Mouse (Mus musculus): Measurements from ENCODE around the gene Hist2h2be.
"Not testable (repeated sequence)": the region's sequence is repeated elsewhere in the genome, so short reads cannot be mapped to it uniquely, and the experiment has no call there.

The Hist2h2be gene

DNA sequence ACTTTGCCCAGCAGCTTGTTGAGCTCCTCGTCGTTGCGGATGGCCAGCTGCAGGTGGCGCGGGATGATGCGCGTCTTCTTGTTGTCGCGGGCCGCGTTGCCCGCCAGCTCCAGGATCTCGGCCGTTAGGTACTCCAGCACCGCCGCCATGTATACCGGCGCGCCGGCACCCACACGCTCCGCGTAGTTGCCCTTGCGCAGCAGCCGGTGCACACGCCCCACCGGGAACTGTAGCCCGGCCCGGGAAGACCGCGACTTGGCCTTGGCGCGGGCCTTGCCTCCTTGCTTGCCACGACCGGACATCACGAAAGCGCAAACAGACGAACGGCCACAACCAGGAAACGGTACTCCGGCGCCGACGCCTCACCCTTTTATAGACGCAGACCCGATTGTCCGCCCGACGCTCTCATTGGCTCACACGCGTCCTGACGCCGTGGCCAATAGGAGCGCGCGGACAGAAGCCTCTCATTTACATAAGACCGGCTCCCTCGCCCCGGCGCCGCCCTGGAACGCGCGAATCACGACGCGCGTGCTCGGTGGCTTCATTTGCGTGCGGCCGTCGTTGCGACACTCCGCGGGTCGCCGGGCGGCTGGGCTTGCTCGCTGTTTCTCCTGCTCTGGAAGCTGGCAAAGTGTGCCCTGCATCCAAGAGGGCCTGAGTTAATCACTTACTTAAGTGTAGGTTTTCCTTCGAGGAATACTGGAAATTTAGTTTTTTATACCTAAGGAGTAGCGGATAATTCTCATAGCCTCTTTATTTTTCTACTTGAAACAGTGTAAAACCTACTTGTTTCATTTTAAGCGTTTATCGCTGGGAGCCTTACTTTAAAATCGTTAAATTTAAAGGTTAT lies 19.3 kb downstream of the Hist2h2be start, which contains the start of gene Hist2h2aa2:
Hist2h2aa2 (minus strand) TSS at position 328 of the 850 bp plus-strand sequence.
- peak; percentile 90 for DNase-seq

DNA sequence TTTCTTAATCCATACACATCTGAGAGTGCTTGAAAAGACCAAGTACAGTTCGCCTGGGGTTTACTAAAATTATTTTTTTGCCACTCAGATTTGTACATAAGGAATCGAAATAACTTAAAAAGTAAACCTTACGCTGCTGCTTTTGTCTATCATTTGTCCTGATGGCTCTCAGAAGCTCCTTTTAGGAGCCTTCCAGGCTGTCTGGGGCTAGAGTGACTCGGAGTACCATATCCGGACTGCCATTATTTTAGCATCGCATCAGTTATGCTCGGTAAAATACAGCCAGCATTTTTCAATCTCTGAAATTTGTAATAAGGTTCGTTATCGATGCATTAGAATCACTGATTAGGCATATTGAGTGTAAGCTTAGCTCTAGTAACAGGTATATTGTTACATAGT lies 19.9 kb downstream of the Hist2h2be start:
- DNase-seq, result no peak

DNA sequence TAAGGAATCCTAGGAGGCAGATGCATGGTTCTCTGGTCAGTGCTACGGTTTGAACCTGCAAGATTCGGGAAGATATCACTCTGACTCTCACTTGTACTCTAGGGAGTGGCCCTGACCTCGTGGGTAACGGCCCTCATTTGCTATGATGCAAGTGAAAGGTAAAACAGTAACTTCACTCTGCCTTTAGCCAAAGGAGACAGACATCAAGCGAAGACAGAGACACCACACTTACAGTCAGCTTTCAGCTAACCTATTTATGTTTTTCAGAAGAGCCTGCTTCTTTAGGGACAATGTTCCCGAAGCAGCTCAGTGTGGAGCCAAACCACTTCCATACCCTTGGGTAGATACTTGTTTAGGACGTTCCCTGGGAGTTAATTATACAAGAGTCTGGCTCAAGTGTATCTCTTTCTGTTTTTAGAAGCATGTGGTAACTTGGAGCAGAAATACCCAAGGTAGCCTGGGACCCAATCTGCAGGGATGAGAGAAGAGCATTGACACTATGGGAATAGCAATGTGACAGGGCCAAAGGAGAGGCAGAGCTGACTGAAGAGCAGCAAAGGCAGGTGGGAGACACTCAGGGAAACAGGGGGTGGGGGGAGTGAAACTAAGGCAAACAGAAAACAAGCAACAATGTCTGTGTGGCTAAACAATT lies 23.1 kb downstream of the Hist2h2be start:
- DNase-seq, result no peak

DNA sequence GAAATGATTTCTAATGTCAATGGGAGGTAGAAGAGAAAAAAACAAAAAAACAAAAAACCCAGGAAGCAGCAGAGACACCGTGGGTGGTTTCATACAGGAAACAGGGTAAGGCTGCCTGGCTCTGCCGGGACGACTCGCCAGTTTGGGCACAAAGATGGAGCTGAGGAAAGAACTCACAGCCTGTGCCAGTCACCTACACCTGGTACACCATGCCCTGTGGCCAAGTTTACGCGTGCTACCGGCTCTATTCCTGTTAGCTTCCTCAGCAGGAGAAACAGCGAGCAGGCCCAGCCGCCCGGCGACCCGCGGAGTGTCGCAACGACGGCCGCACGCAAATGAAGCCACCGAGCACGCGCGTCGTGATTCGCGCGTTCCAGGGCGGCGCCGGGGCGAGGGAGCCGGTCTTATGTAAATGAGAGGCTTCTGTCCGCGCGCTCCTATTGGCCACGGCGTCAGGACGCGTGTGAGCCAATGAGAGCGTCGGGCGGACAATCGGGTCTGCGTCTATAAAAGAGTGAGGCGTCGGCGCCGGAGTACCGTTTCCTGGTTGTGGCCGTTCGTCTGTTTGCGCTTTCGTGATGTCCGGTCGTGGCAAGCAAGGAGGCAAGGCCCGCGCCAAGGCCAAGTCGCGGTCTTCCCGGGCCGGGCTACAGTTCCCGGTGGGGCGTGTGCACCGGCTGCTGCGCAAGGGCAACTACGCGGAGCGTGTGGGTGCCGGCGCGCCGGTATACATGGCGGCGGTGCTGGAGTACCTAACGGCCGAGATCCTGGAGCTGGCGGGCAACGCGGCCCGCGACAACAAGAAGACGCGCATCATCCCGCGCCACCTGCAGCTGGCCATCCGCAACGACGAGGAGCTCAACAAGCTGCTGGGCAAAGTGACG lies 24.3 kb downstream of the Hist2h2be start, which contains the start of gene Hist2h2aa1:
Hist2h2aa1 (plus strand) TSS at position 495 of the 884 bp plus-strand sequence.
- peak; percentile 80 for DNase-seq

DNA sequence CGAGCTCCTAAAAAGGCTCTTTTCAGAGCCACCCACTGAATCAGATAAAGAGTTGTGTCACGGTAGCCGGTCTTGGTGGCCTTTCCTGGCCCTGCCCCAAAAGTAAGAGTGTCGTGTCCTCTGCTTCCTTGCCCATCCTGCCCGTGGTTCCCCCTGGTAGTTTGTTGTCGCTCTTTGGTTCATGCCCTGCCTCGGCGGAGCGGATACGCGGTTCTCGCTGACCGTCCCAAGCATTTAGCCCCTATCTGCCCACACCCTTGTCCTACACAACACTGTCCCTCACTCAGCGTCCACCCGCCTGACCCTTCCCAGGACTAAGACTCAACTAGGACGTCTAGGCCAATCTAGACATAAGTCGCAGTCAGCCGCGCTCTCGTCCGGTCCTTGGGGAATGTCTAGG lies 25.1 kb downstream of the Hist2h2be start:
- DNase-seq, result not testable (repeated sequence)

DNA sequence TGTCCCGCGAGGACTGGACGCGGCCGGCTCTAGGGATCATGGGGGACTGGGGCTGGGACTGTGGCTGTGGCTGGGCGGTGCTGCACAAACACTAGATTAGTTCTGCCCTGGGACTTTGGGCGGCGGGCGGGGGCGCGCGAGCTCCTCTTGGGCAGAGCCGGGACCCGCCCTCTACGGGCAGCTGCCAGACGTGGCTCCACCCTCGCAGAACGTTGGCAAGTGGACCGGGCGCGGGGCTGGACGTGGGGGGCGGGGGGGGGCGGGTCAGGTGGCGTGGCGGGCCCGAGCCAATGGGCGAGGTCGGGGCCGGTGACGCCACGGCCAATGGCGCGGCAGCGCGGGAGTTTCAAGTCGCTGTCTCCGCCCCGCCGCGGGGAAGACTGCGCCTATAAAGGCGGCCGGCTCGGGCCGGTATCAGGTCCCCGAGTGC lies 25.5 kb downstream of the Hist2h2be start, which contains the start of gene Hist2h3c1:
Hist2h3c1 (plus strand) TSS at position 259 of the 430 bp plus-strand sequence.
- not testable (repeated sequence) for DNase-seq

DNA sequence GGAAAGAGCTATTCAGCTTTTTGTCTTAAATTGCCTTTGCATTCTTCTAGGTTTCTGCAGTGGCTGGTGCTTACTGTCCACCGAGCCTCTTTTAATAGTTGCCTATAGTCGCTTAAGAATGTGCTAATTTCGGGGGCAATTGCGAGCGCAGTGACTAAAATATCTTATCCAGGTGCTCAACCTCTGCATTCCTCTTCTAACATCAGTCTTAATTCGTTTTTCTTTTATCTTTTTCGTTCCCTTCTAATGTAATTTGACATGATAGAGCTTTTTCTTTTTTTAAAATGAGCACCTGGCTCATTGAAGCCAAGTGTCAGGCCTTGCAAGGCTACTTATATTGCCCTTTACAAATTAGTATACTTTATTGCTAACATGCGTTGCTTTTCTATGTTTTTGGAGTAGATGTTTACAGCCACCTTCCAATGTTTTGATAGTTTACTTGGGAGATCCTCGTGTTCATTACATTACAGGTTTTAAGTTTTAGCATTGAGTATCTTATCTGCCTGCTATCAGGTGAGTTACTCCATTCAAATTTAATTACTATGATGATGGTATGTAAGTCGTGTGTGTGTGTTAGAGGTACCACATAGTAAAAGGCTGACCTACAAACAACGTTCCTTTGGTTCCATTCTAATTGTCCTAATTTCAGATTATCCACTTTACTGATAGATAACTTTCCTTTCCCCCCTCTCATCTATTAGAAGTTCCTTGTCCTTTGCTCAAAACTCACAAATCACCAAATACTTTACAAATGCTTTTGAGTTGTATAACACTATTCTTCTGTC lies 26.6 kb downstream of the Hist2h2be start:
- DNase-seq, result no peak

DNA sequence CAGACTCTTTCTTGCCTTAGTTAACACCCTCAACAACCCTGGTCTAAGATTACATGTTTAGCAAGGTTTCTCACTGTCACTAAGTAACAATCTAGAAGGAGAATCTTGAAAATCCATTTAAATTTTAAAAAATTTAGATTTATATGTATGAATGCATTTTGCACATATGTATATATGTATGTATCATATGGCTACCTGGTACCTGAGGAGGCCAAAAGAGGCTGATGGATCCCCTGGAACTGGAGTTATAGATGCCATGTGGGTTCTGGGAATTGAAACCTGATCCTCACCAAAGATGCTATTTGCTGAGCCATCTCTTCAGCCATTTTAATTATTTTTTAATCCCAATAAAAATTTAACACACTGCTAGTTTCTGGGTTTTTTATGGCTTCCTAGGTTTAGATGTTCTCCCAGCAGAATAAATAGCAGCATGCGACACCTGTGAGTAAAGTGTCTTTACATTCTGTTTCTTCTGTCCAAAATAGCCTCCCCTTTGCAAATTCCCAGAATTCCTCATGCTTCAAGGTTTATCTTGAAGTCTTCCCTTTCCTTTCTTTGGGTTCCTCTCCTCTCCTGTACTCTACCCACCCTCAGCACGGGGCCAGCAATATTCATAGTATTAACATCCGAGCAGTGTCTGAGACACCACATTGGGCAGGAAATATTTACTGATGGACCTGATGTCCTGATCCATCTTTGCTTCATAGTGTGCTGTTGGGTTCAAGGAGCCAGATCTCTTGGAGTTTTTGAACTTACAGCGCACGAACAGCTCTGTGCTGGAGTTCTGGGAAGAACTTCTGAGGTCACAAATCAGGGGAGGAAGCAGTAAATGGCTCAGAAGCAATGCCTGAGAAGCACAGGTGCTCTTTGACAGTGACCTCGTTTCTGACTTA lies 27.5 kb downstream of the Hist2h2be start:
- DNase-seq, result no peak

DNA sequence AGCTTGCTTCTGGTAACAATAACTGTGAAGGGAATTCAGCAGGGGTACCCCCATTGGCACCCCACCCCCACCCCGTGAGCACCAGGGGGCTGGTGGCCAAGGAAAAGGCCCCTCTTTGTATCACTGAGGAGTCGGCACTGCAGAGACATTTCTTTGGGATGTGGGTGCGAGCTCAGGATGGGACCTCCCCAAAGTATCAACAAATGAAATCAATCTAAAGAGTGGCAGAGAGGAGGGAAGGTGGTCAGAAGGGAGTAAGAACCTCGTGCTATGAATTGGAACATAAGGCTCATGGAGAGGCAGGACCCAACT lies 28.1 kb downstream of the Hist2h2be start:
- DNase-seq, result no peak

DNA sequence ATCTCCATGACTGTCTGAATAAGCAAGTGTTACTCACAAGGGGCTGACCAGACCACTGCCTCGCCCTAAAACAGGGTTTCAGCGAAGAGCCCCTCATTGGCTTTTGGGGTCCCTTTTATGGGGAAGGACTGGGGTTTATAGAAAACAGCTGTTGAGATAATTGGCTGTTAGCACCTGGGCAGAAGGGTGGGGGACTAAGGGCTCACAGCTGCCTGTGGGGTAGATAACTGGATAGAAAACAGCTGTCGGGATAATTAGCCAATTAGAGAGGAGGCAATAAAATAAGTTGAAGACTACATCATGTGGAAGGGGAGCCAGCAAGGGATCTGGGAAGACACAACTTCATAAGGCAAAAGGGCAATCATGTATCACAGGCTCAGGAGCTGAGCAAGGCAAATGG lies 30.0 kb downstream of the Hist2h2be start:
- DNase-seq, result no peak

DNA sequence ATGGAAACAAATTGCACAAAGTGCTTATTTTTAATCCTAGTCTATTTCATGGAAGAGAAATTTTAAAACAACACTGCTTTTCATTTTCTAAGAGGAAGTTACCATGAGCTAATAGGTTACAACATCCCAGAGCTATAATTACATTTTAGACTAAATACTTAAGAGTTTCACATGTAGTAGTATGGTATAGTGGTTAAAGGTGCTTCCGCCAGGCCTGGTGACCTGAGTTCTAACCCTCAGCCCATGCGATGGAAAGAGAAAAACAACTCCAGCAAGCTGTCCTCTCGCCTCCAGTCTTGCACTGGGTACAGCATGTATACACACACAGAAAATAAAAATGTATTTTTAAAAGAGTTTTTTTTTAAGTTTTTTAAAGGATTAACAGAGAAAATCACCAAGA lies 30.9 kb downstream of the Hist2h2be start:
- DNase-seq, result no peak

DNA sequence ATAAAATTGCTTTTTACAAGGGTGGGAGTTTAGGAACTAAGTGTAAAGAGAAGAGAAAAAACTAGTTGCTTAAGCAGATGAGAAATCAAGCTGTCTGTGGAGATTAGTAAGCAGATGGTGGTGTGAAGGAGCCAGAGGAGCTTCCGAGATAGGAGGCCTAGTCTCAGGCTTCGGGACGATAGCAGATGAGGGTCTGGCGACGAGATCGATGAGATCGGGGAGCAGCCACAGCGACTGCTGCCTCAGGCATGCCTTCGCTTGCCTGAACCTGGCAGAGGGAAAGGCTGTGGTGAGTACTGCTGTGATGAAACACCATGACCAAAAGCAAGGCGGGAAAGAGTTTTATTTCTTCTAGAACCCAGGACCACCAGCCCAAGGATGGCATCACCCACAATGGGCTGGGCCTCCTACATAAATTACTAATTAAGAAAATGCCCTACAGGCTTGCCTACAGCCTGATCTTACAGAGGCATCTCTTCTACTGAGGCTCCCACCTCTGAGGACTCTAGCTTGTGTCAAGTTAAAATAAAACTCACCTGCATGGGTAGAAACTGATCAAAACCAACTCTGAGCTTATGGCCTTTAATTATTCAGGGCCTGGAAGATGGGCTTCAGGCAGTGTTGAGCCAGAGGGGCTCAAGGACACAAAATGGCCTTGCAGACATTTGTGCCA lies 33.9 kb downstream of the Hist2h2be start:
- no peak for DNase-seq

DNA sequence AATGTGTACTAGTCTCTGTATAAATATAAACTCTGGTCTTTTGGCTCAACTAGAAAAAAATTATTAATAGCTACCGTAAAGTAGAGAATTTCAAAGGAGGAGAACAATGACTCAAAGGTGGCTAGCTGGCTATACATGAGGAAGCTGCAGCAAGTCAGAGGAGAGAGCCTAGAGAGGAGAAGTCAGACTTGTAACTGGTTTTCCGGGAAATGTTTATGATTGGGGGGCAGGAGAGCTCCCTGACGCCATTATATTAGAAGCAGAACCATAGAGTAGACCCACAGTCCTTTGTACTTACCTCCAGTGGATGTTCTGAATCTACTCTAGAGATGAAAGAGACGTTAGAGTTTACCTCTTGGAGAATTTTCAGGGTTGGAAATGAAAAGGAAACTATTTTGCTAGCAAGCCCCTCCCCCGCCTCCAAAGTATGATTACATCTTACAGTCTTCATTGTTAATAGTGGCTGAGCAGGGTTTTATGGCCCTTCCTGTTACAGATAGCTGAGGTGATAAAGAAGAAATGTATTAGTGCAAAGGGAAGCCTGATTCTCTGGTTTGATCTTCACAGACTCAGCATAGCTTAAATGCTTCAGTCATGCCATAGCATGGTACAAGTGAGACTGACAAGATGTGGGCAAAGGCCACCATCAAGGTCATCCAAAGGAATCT lies 35.1 kb downstream of the Hist2h2be start:
- DNase-seq, result no peak

DNA sequence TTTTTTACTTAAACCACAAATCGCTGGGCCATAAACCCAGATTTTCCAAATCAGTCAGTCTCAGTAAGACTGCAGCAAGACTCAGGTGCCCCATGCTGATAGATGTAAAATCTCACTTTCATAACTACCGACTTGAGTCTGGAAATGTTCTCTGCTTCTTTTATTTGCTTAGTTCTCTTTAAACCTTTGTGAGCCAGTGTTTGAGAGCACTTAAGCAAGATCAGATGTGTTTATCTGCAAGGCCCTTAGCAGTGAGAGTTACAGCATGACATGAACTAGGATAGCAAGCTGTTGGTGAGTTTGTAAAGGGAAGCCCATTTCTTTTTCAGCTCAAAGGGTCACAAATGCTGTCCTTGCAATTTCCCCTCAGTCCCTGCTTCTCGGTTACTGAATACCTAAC lies 36.3 kb downstream of the Hist2h2be start:
- no peak for DNase-seq

DNA sequence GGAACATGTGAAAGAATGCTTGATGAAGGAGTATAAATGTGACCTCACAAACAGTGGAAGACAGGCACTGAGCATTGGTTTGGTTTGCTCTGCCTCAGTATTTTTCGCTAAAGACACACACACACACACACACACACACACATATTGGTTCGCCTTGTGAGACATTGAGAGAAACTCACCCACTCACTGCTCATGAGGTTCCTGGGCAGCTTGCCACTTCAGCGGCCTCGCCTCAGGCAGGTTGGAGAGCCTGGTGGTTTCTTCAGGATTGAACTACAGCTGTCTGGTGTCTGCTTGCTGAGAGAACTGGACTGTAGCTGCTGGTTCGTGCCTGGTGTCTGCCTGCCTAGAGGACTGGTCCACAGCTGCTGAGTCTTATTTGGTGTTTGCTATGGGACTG lies 39.3 kb downstream of the Hist2h2be start:
- no peak for DNase-seq

DNA sequence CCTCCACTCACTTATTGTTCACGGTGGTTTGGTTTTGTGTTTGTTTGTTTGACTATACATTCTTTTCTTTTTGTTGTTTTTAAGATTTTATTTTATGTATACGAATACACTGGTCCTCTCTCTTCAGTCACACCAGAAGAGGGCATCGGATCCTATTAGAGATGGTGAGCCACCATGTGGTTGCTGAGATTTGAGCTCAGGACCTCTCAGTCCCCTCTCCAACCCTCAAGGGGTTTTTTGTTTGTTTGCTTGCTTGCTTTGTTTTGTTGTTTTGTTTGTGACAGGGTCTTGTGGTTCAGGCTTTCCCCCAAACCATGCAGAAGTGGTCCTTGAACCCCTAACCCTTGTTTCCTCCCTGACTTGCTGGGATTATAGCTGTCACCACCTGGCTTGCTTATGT lies 40.7 kb downstream of the Hist2h2be start:
- DNase-seq, result no peak

DNA sequence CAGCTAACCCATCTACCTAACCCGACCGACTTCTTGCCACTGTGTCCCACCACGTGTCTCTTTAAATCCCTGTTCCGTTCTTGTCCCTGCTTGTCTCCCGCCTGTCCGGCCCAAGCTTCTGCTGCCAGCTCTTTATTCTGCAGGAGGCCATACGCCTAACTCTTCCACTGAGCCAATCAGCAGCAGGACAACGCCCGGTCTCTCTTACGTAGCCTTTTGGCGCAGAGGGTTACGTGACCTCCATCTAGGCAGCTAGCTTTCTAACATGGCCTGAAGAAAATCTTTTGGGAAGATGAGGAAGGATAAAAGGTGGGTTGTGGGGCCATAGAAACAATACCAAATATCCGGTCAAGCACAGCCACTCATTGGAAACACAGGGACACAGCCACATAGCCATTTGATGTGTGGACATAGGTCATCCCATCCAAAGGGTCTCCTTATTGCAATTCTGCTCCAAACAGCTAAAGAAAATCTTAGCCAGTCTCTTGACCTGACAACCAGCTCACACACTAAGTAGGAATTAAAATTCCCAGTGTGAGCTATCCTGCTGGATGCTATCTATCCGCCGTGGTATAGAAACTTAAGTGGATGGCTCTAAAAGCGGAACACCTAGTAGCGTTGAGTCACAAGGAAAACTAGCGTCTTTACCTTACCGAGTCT lies 41.4 kb downstream of the Hist2h2be start:
- peak; percentile 71 for DNase-seq

DNA sequence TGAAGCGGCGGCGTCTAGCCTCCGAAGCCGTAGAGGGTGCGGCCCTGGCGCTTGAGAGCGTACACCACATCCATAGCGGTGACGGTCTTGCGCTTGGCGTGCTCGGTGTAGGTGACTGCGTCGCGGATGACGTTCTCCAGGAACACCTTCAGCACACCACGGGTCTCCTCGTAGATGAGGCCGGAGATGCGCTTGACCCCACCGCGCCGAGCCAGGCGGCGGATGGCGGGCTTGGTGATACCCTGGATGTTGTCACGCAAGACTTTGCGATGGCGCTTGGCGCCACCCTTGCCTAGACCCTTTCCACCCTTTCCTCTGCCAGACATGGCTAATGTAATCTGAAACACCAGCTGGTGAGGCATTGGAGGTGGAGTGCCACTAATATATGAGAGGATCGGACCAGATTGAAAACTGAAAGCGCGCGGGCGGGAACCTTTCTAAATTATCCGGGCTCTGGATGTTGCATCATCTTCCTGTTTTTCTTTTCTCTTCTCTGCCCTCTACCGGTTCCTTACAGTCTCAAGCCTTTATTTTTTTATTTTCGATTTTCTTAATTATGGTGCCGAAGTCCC lies 42.1 kb downstream of the Hist2h2be start, which contains the start of gene Hist2h4:
Hist2h4 (minus strand) TSS at position 333 of the 572 bp plus-strand sequence.
- DNase-seq, result peak; percentile 91

All from right cerebral cortex, postnatal 14 days (tissue).